Mouse (Mus musculus) testis, postnatal 14 days (tissue): ENCODE measurements around the gene Ptpn12.
"Not testable (repeated sequence)": the region's sequence is repeated elsewhere in the genome, so short reads cannot be mapped to it uniquely, and the experiment has no call there.

Experiments used
- DNase-seq: peaks from one replicate; pipeline ENCODE4 v3.0.0; 2021; ENCODE audit warnings: low spot score

Gene Ptpn12

DNA sequence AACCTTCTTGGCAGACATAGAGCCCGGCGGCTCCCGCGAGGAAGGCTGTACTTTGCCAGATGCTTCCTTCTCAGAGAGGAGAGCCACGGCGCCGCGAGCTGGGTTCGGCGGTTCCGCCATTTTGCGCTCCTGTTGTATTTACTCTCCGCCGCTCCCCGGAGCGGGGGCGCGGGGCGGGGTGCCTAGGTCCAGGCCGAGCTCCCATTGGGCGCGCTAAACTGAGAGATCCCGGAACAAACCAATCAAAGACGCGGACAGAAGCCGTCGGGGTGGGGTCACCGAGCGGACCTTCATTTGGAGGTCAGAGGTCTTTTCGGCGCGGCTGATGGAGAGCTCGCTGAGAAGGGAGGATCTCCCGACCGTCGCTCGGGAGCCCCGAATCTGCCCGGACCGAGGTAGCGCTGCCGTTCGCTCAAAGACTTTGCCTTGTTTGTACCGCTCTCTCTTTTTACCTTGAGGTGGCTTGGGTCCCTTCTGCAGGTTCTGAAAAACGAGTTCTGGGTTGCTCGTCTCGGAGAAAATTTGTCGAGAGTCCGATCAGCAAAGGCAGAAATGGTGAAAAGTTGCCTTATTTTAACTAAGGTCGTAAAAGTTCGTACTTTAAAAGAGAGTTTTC, 103.9 kb downstream of the Ptpn12 start:
- peak; percentile 97 for DNase-seq

DNA sequence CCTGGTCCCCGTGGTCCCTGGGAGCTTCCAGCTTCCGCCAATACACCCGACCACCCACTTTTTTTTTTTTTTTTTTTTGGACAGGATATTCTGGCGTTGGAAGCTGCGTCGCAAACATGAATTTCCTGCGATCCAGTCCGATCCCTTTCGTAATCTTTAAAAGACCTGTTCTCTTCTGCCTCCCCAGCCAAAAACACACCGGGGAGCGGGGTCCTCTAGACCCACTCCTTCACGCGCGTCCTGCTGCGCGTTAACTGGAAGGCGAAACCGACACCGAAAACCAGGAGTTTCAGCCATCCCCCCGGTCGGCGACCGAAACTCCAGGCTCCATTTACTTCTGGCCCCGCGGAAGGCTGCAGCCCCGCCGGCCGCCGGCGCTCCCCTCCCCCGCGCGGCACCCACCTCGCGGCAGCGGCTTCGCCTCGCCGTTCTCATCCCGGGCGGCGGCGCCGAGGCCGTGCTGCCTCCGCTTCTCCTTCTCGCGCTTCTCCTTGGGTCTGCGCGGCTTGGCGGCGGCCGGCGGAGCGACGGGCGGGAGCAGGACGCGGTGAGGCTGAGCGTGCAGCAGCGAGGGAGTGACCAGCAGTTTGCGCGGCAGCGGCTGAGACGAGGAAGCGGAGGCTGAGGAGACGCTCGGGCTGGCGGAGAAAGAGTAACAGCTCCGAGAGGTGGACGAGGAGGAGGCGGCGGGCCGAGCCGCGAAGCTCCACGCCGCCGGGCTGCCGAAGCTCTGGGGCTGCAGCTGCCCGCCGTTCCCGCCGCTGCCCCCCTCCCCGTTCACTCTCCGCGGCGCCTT, 104.7 kb downstream of the Ptpn12 start:
- DNase-seq: peak; percentile 81

DNA sequence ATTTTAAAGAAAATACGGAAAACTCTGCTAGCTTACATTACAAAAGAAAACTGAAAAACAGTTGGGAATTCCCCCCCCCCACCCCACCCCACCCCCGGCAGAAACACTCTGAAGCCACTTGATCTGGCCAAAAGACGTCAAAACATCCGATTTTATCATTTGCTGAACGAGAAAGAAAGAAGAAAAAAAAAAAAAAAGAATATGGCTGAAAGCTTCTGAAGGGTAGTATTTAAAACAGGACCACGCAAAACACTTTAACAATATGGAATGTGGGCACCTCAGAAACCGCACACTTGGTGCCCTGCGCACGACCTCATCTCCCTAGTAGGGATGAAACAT, 105.2 kb downstream of the Ptpn12 start:
- DNase-seq: no peak

DNA sequence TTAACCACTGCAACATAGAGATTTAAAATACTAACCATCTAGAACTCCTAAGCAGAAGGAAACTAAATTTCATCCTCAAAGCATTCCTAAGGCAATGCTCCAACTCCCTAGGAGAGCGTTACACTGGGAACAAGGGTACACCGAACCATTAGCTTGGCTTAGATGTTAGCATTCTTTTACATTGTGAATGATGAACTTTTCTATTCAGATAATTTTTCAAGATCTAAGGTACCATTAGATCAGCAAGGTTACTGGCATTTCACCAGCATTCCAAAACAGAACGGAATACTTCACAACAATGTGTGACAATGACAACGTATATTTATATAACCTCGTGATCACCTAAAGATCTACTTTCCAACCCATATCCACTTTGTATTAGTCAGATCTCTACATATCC, 105.6 kb downstream of the Ptpn12 start:
- DNase-seq: no peak

DNA sequence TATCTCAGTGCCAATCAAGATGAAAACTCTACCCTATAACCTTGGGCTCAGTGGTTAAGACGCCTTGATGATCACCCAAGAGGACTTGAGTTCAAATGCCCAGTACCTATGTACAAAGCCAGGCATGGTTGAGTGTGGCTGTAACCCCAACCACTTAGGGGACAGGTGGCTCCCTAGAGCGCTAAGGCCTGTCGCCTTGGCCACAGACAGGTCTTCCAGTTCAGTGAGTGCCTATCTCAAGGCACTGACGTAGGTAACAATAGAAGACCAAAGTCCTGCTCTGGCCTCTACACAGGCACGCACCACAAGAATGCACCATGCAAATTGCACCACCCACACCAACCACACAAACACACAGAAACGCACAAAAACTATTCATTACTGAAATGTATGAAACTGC, 108.8 kb downstream of the Ptpn12 start:
- no peak for DNase-seq

DNA sequence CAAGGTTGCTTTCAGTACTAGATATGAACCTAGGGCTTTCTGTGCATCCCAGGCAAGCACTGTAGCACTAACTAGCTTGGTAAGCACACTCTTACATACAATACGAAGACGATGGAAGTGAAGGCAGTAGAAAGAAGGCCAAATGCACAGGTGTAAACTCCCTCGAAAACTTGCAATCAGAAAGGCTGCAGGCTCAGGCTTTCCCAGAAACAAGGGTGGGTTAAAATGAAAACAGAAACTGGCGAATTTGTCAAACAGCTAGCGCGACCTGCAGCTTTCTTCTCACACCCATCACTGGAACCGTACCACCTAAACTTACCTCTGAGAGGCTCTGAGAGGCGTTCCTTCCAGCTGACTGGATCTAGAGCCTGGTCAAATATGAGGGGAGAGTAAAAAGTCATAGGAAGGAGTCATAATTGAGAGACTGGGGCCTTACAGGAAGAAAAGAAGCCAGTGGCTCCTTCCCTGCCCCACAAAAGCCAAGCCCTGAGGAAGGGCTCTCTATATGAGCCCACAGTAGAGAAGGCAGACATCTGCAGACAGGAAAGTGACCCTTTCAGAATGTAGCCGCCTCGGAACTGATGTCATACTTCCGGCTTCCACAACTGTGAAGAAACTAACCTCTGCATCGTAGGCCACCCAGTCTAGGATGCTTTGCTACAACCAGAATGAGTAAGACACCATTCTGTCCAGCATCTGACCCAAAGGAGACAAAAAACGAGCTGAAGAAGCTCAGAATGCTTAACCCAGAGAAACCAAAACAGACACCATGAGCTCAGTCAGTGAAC, 110.6 kb downstream of the Ptpn12 start:
- no peak for DNase-seq

DNA sequence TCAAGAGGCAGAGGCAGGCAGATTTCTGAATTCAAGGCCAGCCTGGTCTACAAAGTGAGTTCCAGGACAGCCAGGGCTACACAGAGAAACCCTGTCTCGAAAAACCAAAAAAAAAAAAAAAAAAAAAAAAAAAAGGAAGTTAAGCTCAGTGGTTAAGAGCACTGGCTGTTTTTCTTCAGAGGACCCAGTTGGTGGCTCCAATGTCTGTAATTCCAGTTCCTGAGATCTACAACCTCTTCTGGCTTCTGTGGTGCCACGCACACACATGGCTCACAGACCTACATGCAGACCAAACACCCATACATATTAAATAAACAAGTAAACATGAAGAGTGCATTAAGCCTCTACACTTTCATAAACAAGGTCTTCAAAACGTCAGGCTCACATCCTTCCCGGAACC, 111.9 kb downstream of the Ptpn12 start:
- not testable (repeated sequence) for DNase-seq

DNA sequence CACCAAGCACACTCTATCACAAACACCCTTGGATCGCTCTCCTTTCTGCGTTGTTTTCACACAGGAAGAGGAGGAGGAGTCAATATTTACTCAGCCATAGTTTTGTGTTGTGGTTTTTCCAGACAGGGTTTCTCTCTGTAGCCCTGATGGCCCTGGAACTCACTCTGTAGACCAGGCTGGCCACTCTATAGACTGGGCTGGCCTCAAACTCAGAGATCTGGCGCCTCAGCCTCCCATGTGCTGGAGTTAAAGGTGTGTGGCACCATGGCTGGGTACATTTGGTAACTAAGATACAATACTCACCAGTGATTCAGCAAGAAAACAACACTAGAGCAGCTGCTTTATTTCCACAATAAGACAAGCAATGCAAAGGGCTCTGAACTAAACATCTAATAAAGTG, 113.2 kb downstream of the Ptpn12 start:
- DNase-seq: no peak

DNA sequence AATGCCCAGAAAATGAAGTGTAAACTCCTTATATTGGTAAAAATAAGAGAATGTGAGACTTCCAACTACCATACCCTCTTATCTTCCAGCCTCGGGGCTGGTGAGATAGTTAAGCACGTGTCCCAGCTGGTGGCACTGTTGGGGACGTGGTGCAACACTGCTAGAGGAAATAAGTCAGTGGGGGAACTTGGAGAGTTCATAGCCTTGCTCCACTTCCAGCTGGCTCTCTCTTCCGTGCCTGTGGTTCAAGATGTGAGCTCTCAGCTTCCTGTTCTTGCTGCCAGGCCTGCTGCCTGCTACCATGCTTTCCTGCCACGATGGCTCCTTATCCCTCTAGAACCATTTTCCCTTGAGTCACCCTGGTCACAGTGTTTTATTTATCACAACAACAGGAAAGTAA, 114.5 kb downstream of the Ptpn12 start:
- DNase-seq: no peak

DNA sequence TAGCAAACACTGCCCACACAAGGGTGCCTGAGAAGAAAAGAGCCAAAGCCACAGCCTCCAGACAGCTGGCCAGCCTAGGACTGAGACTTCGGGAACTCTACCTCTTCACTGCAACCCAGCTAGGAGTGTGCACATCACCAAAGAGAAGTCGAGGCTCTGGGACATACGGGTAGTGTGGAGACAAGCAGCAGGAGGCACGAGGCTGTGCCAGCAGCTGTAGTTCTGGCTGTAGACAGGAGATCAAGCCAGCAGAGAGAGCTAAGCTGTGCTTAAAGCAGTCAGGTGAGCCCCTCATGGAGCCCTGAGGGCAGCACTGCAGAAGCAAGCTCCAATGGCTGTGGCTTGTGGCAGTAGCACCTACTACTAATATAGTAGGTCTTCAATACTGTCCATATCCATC, 115.0 kb downstream of the Ptpn12 start:
- DNase-seq: no peak

DNA sequence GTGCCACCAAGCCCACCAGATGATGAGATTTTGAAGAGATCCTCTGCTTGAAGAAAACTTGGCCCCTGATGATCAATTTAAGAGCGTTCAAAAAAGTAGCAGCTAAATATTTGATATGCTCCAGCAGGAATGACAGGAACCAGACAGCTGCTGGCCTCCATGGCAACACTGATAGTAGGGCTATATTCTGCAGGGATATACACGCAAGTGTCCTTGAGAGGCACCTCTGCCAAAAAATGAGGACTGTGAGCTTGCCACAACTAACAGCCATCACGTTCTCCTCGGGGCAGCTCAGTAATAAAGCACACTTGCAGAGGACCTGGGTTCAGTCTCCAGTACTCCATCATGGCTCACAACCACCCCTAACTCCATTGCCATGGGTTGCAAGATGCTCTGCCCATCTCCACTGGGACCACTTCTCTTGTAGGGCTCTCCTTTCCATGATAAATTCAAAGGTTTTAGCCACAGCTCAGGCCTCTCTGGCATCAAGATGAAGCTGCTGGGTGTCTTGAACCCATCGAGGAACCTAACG, 115.6 kb downstream of the Ptpn12 start:
- no peak for DNase-seq

DNA sequence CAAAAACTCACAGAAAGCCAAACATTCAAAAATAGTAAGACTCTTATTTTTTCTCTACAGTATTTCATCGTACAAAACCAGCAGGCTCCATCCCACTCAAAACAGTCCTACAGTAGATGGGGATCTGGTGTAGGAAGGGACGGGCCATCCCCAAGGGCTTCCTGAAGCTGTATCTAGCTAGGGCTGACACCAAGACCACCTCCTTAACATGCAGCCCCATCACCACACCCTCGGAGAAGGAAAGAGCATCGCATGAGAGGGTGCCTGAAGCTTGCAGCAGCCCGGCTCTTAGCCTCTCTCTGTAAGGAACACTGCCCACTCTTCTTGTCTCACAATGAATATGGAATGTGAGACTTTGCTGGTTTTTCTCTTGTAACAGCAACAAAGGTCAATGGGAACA, 117.2 kb downstream of the Ptpn12 start:
- no peak for DNase-seq
